Mouse (Mus musculus) spleen, postnatal 10 days (tissue): ENCODE data around the gene Axin2.

Source experiments
- DNase-seq, 2 experiments: peaks; one replicate each; pipeline ENCODE4 v3.0.0; 2021 to 2022; ENCODE audit warnings: low spot score in 2 of 2

The Axin2 gene

GRCm38 (mm10) chr11:108902303-108902702, 17.8 kb upstream of the Axin2 start:
- DNase-seq, result no peak

- no peak for DNase-seq
These were observed 13.4 kb upstream of the Axin2 start for GRCm38 (mm10) chr11:108906590-108907254.

DNA sequence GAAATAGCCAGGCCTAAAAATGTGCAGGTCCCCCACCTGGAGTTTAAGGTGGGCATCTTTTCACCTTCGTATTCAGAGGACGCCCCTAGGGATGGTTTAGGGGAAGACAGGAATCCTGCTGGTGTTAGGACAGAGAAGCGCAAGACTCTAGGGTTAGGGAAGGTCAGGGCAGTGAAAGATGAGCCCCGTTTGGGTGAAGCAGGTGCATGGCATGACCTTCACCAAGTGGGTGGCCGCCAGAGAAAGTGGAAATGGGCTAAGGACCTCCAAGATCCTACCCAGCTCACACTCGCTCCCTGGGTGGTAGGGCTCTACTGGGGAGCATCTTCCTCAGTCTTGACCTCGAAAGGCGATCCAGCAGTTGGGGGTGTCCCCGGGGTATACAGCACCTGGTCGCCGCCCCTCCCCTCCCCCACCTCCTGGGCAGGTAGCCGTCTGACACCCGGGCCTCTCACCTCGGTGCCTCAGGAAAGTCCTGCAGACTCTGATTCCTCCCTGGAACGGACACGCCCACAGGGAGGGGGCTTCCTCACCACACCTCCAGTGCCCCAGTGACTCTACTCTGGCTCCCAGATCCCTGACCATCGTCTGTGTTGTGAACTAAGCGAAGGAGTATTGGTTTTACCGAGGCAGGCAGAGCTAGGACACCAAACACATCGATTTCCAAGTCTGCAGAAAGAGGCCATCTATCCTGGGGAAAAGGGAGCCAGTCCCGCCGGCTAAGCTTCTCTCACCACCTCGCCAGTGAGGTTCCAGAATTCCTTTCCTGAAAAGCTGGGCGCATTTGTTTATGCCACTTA, 10.6 kb upstream of the Axin2 start:
- DNase-seq, result no peak

GRCm38 (mm10) chr11:108910328-108910886, 9.7 kb upstream of the Axin2 start:
- DNase-seq, result no peak

- peak; percentile 10 to 55 for DNase-seq
These were observed 9.2 kb upstream of the Axin2 start for GRCm38 (mm10) chr11:108910903-108911302.

GRCm38 (mm10) chr11:108912174-108912573, 8.0 kb upstream of the Axin2 start:
- DNase-seq, result no peak

- no peak for DNase-seq
These were observed 2.5 kb upstream of the Axin2 start for GRCm38 (mm10) chr11:108917422-108918324.

GRCm38 (mm10) chr11:108920636-108921505, 722 bp downstream of the Axin2 start:
- DNase-seq, result peak; percentile 22 to 57

DNA sequence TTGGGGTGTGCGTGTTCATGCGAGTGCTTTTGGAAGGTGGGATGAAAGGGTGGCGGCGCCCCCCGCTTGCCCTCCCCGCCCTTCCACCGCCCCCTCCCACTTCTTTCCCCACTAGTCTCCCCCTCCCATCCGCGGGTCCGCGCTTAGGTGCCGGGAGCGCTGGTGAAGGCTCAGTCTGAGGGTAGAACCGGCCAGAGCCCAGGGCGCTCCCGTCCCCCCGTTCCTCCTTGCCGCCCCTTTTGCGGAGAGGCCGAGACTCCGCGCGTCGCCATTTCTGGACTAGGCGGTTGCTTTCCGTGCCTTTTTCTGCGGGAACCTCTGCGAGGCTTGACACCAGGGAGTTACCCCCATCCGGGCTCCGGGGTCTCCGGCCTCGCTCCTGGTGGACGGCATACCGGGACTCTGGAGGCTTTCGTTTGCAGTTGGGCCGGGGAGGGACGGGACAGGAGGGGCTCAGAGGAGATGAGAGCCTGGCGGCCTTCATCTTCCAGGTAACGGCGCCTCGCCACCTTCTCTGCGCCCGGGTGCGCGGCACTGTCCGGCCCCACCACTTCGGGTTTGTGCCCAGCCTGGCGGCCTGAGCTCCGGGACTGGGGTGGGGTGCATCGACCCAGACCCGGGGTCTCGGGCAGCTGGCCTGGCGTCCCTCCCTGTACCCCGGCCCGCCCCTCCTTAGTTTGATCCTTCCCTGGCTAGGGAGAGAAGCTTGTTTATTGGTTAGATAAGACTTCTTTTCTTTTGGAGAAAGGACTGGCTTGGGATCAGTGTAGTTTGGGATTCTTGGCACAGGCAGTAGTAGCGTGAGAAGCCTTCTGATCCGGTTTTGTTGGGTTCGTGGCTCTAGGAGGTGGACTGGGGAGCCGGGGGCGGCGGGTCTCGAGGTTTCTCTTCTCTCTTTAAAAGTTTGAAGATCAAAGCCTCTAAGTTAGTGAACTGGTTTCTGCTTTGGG, 1.6 kb downstream of the Axin2 start:
- peak in 1 of 2 experiments; percentile 10 for DNase-seq

DNA sequence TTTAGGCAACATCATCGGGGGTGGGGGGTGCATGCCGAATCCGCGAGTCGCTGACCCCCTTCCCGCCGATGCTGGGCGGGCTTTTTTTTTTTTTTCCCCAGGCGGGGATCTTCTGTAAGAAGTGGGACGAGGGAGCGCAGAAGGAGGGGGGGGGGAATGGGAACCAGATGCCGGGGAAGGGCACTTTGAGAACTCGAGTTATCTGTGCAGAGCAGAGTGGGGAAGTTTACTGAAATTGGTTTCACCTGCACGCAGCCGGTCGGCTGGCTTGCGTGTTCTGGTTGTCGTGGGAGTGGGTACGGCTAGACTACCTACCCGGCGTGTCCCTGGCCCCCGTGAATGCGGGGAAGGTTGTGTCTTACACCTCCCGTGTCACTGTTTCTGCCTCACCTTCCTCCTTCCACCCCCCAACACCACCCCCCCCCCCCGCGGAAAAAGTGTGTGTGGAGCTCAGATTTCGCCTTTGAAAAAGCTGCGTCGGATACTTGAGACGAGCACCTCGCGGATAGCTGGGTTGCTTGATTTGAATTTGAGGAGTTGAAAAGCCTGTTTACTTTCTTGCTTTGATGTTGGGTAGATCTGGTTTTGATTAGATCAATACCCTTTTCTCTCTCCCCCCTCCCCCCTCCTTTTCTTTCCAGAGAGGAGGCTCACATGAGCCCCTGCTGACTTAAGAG, 2.5 kb downstream of the Axin2 start:
- no peak for DNase-seq

DNA sequence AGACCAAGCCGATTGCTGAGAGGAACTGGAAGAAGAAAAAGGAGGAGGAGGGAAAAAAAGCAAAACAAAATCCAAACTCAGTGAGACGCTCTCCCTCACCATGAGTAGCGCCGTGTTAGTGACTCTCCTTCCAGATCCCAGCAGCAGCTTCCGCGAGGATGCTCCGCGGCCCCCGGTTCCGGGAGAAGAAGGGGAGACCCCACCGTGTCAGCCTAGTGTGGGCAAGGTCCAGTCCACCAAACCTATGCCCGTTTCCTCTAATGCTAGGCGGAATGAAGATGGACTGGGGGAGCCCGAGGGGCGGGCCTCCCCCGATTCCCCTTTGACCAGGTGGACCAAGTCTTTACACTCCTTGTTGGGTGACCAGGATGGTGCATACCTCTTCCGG, 3.0 kb downstream of the Axin2 start:
- no peak for DNase-seq

DNA sequence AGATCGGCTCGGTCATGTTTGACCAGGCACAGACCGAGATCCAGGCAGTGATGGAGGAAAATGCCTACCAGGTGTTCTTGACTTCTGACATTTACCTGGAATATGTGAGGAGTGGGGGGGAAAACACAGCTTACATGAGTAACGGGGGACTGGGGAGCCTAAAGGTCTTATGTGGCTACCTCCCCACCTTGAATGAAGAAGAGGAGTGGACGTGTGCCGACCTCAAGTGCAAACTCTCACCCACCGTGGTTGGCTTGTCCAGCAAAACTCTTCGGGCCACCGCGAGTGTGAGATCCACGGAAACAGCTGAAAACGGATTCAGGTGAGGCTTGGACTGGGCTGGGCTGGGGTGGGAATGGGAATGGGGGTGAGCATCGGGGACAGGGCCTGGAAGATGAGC, 3.6 kb downstream of the Axin2 start:
- no peak for DNase-seq

DNA sequence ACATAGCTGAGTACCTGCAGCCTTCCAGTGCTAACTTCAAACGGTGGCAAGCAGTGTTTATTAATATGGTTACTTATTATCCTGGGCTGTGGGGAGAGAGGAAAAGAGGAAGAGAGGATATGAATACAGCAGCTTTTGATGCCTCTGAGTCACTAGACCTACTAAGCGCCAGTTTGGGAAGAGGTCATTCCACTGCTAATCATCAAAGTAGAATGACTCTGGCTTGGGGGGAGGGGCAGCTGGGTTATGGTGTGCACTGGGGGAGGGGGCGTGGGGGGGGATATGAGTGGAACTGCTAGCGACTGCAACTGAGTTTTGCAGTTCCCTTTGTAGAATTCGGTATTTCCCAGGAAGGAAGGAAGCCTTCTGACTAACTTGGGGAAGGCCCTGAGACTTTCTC, 4.2 kb downstream of the Axin2 start:
- no peak for DNase-seq

- peak; percentile 36 to 78 for DNase-seq
These were observed 5.1 kb downstream of the Axin2 start for GRCm38 (mm10) chr11:108925202-108925601.

GRCm38 (mm10) chr11:108925826-108926225, 5.7 kb downstream of the Axin2 start:
- no peak for DNase-seq

GRCm38 (mm10) chr11:108926345-108927092, 6.4 kb downstream of the Axin2 start:
- DNase-seq, result no peak

DNA sequence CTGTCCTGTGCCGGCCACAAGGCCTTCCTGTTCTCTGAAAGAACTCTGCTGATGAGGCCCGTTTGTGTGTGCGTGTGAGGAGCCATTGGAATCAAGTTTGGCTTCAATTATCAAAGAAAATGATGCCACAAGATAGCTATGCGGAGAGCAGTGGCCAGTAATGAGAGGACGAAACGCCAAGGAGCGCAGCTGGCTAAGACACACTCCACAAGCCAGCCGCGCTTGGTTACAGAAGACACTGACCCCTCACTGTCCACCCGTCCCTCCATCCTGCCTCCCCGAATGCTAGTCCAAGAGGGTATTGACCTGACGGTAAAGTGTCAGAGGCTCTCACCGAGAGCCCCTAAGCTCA, 6.9 kb downstream of the Axin2 start:
- DNase-seq, result no peak

DNA sequence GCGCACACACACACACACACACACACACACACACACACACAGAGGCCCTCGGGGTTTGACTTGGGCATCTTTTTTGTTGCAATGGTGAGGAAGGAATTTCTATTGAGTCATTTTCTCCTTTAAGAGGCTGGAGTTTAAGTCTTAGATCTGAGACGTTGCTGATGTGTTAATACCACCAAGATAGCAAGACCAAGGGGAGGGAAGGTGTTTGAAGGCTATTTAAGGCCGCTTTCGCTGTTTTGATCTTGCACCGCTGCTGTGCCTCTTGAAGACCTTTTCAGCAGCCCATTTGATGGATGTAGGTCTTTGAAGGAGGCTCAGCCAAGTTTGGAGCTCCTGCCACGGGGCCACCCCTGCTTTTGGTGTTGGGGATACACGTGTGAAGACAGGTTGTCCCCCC, 7.9 kb downstream of the Axin2 start:
- DNase-seq, result no peak

DNA sequence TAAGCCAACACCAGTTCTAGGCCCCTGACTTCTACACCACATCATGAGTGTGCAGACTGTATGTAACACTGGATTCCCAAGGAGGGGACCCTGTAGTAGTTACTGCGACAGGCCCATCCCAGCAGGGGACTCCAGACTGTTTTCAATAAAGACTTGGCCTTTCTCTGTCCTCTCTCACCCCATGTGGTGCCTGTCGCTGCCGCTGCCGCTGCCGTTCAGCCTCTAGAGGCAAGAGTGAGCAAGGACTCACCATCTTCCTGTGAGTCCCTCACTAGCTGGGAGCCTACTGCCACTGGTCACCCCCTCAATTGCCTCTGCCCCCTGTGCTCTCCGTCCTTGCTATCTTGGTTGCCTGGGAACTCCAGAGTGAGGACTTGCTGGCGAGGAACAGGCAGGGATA, 8.6 kb downstream of the Axin2 start:
- no peak for DNase-seq
